Mouse (Mus musculus): ENCODE measurements around the gene Gtf2a1.
A peak's percentile ranks its signal among the peaks of the same experiment; 100 is the strongest.
"Not testable (repeated sequence)": the region's sequence is repeated elsewhere in the genome, so short reads cannot be mapped to it uniquely, and the experiment has no call there.

The Gtf2a1 gene

GRCm38 (mm10) chr12:91589847-91590690 lies at the start of gene Gtf2a1:
Gene Gtf2a1, minus strand, starts transcription at chr12:91590487.
- peak; percentile 94 to 95 for DNase-seq (ENCODE audit: low spot score in 2 of 2)

- no peak for DNase-seq (ENCODE audit: low spot score in 2 of 2)
These were observed 48.1 kb upstream of the Gtf2a1 start for GRCm38 (mm10) chr12:91638351-91638750.

GRCm38 (mm10) chr12:91637136-91637909 lies 47.0 kb upstream of the Gtf2a1 start:
- no peak for DNase-seq (ENCODE audit: low spot score in 2 of 2)

GRCm38 (mm10) chr12:91626482-91626881 lies 36.2 kb upstream of the Gtf2a1 start:
- DNase-seq (ENCODE audit: low spot score in 2 of 2) = no peak

GRCm38 (mm10) chr12:91625013-91625412 lies 34.7 kb upstream of the Gtf2a1 start:
- peak; percentile 10 to 50 for DNase-seq (ENCODE audit: low spot score in 2 of 2)

- DNase-seq (ENCODE audit: low spot score in 2 of 2) = no peak
These were observed 19.1 kb upstream of the Gtf2a1 start for GRCm38 (mm10) chr12:91609425-91609824.

- DNase-seq (ENCODE audit: low spot score in 2 of 2) = no peak
These were observed 17.4 kb upstream of the Gtf2a1 start for GRCm38 (mm10) chr12:91607678-91608077.

- no peak for DNase-seq (ENCODE audit: low spot score in 2 of 2)
These were observed 16.4 kb upstream of the Gtf2a1 start for GRCm38 (mm10) chr12:91606651-91607050.

GRCm38 (mm10) chr12:91604600-91604999 lies 14.3 kb upstream of the Gtf2a1 start:
- DNase-seq (ENCODE audit: low spot score in 2 of 2) = no peak

GRCm38 (mm10) chr12:91592128-91592527 lies 1.8 kb upstream of the Gtf2a1 start:
- peak in 1 of 2 experiments; percentile 54 for DNase-seq (ENCODE audit: low spot score in 2 of 2)

- no peak for DNase-seq (ENCODE audit: low spot score in 2 of 2)
These were observed 904 bp upstream of the Gtf2a1 start for GRCm38 (mm10) chr12:91591191-91591590.

GRCm38 (mm10) chr12:91590716-91591115 lies 429 bp upstream of the Gtf2a1 start:
- DNase-seq (ENCODE audit: low spot score in 2 of 2) = peak; percentile 37 to 43

GRCm38 (mm10) chr12:91589542-91589846 lies 793 bp downstream of the Gtf2a1 start:
- DNase-seq (ENCODE audit: low spot score in 2 of 2) = no peak

- DNase-seq (ENCODE audit: low spot score in 2 of 2) = peak; percentile 45 to 62
These were observed 1.4 kb downstream of the Gtf2a1 start for GRCm38 (mm10) chr12:91588670-91589541.

- DNase-seq (ENCODE audit: low spot score in 2 of 2) = peak; percentile 93
These were observed 2.1 kb downstream of the Gtf2a1 start for GRCm38 (mm10) chr12:91588176-91588669.

- DNase-seq (ENCODE audit: low spot score in 2 of 2) = no peak
These were observed 2.7 kb downstream of the Gtf2a1 start for GRCm38 (mm10) chr12:91587491-91588033.

GRCm38 (mm10) chr12:91587077-91587476 lies 3.2 kb downstream of the Gtf2a1 start:
- no peak for DNase-seq (ENCODE audit: low spot score in 2 of 2)

GRCm38 (mm10) chr12:91585815-91586214 lies 4.5 kb downstream of the Gtf2a1 start:
- DNase-seq (ENCODE audit: low spot score in 2 of 2) = not testable (repeated sequence)

GRCm38 (mm10) chr12:91585206-91585605 lies 5.1 kb downstream of the Gtf2a1 start:
- peak; percentile 29 to 54 for DNase-seq (ENCODE audit: low spot score in 2 of 2)

- DNase-seq (ENCODE audit: low spot score in 2 of 2) = no peak
These were observed 6.9 kb downstream of the Gtf2a1 start for GRCm38 (mm10) chr12:91583409-91583808.

- DNase-seq (ENCODE audit: low spot score in 2 of 2) = no peak
These were observed 7.8 kb downstream of the Gtf2a1 start for GRCm38 (mm10) chr12:91582362-91583002.
